Mouse (Mus musculus): ENCODE measurements at regions not wholly inside any gene's neighbourhood (a gene's known extent, or its start where the extent isn't known, plus 50 kb on each side); places are given as distances from the start of the nearest gene placed in this dataset.

- no peak for TF ChIP-seq CTCF (IDR thresholded peaks at IDR 0.05; ENCODE audit: borderline replicate concordance, insufficient read depth, low read length)
- no peak for TF ChIP-seq POLR2A (IDR thresholded peaks at IDR 0.05; ENCODE audit: low read depth, low read length)
Measured at GRCm38 (mm10) chr10:119105279-119105881, 134.5 kb downstream of the Cand1 start.

Measured in embryonic fibroblast, embryonic 13.5 days (primary cell).